Mouse (Mus musculus) erythroblast, embryonic 14.5 days (primary cell): Measurements from ENCODE around the gene Zfp1. TPM values are rescaled to one million over a fixed set of nuclear protein-coding genes. Genes with fewer than 3 reads are reported as not detected.

Source experiments
- H3K27me3 ChIP-seq: 2 replicates; pipeline ENCODE4 v1.6.1; 2012; ENCODE audit warnings: inconsistent platforms; ENCODE audit not compliant: control insufficient read depth
- H3K36me3 ChIP-seq: 2 replicates; pipeline ENCODE4 v1.6.1; 2012; ENCODE audit warnings: mild to moderate bottlenecking, inconsistent platforms; ENCODE audit not compliant: control insufficient read depth
- H3K4me1 ChIP-seq: 2 replicates; pipeline ENCODE4 v1.6.1; 2012; ENCODE audit warnings: inconsistent platforms; ENCODE audit not compliant: control insufficient read depth
- H3K4me3 ChIP-seq: replicated peaks from 2 replicates; pipeline ENCODE3; 2012; ENCODE audit warnings: moderate library complexity, mild to moderate bottlenecking, inconsistent platforms
- H3K9me3 ChIP-seq: 2 replicates; pipeline ENCODE4 v1.6.1; 2012; ENCODE audit warnings: low read length, inconsistent platforms, mixed read lengths; ENCODE audit not compliant: control insufficient read depth
- GATA1 ChIP-seq: IDR thresholded peaks from 2 replicates; pipeline ENCODE4 v1.6.1; 2012; ENCODE audit warnings: low read length, inconsistent platforms, mixed read lengths
- TAL1 ChIP-seq: IDR thresholded peaks from 3 replicates; pipeline ENCODE4 v1.6.1; 2012; ENCODE audit warnings: low read length, inconsistent platforms, mixed read lengths
- polyA plus RNA-seq: library from polyadenylated mRNA; stranded (reverse); fragments of >175 nt; gene quantifications from 2 replicates; pipeline ENCODE4 v1.2.3, GENCODE M21; 2012

The Zfp1 gene
- polyA plus RNA-seq, 1 experiment = 0.17 TPM

DNA sequence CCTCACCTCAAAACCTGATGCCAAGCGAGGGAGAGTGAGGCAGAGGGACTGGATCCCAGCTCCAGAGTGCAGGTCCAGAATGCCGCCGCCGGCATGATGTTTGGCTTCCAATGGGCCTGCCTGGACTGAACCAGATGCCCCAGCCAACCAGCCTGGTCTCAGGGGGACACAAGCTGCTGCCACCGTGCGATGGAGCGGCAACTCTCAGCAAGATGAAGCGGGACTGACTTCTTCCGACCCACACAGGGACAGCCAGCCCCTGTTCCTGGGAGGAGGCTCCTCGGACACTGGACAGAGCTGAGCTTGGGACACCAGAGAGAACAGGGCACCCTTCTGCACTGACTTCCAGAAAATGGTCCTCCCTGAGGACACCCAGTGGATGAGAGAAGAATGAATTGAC lies 20.6 kb upstream of the Zfp1 start:
- no peaks in the 10 kb centered on the region for H3K9me3 ChIP-seq
- H3K4me1 ChIP-seq = peaks cover 6% of the 10 kb centered on the region
- TF ChIP-seq TAL1 = no peak
- no peak overlapping the region for H3K4me3 ChIP-seq
- peaks cover 7% of the 10 kb centered on the region for H3K36me3 ChIP-seq
- H3K27me3 ChIP-seq = no peaks in the 10 kb centered on the region

DNA sequence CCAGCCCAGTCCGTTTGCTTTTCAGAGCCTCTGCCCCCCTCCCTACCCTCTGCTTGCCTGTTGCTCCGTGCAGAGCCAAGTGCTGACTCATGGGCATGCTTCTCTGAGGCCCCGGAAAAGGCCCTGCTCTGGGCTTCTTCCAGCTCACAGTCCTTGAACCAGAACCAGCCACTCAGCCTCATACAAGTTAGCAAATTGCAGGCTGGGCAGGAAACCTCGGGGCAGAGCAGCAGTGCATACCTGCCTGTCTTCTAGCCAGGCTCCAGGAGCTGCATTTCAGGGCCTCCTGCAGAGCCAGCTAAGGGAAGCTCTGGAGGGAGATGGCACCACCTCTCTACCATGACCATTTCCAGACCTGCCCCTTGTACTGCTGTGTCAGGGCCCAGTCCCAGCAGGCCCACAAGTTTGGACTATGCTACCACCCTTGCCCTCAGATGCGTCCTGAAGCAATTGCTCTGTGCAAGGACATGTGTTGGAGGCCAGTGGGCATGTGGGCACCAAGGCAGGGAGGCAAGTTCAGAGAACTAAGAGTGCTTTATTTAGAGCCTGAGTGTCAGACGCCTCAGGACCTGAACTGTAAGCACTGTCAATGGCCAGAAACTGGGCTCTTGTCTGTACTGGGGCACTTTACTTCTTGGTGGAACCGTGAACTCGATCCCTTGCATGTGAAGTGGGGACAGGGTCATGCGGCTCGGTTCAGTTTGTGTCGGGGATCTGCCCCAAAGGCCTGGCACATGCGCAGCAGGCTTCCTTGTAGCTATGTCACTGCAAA lies 18.9 kb upstream of the Zfp1 start:
- TF ChIP-seq TAL1 (no peak), GATA1 (no peak)
- Histone ChIP-seq H3K9me3 (no peaks in the 10 kb centered on the region), H3K36me3 (peaks cover 7% of the 10 kb centered on the region), H3K4me1 (peaks cover 6% of the 10 kb centered on the region), H3K27me3 (no peaks in the 10 kb centered on the region), H3K4me3 (no peak overlapping the region)

DNA sequence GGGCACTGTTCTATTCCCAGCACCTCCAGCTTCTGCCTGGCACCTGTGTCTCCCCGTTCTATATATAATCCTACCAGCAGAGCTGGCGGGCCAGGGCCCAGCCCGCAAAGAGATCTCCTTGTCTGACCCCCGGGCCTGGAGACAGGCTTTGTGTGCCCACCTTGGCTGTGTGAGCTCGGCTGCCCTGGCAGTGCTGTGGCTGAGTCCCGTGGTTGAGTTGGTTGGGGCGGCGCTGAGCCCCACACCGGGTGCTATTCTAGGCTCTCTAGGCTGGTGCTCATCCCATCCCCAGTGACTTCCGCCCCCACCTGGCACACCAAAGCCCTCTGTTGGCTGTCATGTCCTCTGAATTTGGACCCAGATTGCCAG lies 18.4 kb upstream of the Zfp1 start:
- TF ChIP-seq TAL1 (no peak), GATA1 (no peak)
- Histone ChIP-seq H3K4me3 (no peak overlapping the region), H3K9me3 (no peaks in the 10 kb centered on the region), H3K36me3 (peaks cover 7% of the 10 kb centered on the region), H3K4me1 (peaks cover 8% of the 10 kb centered on the region), H3K27me3 (no peaks in the 10 kb centered on the region)

DNA sequence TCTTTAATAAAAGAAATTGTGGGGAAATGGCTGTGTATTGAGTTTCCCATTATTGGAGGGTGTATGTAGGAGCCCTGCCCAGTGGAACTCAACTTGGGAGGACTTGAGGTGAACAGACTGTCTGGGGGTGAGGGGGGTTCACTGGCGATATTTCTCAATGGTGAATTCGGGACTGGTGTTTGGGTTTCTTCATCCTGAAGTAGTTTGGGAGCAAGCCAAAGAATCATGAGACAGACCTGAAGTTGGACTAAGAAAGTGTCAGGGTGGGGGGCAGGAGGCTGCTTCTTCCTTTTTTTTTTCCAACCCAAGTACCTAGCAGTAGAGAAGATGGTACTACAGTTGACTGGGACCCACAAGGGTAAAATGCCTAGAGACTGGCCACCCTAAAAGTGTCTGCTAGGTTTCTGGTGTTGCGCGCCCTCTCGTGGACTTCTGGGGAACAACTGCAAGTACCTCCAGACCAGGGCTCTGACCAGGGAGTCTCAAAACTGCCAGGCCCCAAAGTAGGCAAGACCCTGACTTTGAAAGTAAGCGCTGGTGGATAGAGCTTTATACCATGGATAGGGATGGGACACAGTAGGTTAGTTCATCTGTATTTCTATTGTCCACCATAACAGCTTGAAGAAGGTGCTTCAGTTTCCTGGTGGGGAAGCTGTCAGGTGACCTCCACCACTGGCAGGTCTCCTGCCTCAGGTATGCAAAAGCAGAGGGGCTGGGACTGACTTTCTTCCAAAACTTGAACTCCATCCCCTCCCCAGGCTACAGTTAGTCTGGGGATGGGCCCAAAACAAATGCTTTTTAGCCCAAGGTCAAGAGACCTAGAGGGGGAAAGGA lies 17.3 kb upstream of the Zfp1 start:
- Histone ChIP-seq H3K4me1 (peaks cover 13% of the 10 kb centered on the region), H3K9me3 (no peaks in the 10 kb centered on the region), H3K27me3 (no peaks in the 10 kb centered on the region), H3K4me3 (no peak overlapping the region), H3K36me3 (peaks cover 7% of the 10 kb centered on the region)
- TF ChIP-seq GATA1 (no peak), TAL1 (no peak)

DNA sequence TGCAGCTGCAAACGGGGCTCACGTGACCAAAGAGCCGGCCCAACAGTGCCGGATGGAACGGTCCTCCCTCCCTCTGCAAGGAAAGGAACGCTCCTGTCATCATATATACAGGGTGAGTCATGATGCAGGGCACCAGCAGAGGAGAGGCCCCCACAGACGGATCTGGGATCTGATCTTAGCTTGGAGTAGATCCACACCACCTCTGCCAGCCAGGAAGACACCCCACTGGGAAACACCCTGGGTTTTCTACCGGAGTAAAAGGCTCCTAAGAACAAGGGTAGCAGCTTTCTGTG lies 16.7 kb upstream of the Zfp1 start:
- no peak for TF ChIP-seq GATA1
- no peak for TF ChIP-seq TAL1
- peaks cover 7% of the 10 kb centered on the region for H3K36me3 ChIP-seq
- H3K27me3 ChIP-seq = no peaks in the 10 kb centered on the region
- no peak overlapping the region for H3K4me3 ChIP-seq
- H3K9me3 ChIP-seq = no peaks in the 10 kb centered on the region
- H3K4me1 ChIP-seq = peaks cover 13% of the 10 kb centered on the region

DNA sequence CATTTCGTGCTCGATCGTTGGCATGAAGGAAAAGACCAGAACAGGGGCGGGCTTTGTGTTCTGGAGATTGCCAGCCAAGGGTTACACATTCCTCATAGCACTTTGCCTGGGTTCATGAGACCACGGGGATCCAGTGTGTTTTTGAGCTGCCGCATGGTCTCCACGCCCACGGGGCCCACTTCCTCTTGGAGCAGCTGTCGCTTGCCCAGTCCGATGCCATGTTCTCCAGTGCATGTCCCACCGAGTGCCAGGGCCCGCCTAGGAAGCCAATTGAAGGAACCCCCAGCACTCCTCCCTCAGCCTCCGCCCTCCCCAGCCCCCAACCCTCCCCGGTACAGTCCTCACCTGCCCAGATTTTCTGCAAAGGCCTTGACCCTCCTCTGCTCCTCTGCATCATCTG lies 16.3 kb upstream of the Zfp1 start:
- TF ChIP-seq TAL1 (no peak), GATA1 (no peak)
- no peaks in the 10 kb centered on the region for H3K9me3 ChIP-seq
- peaks cover 13% of the 10 kb centered on the region for H3K4me1 ChIP-seq
- H3K27me3 ChIP-seq = no peaks in the 10 kb centered on the region
- peaks cover 4% of the 10 kb centered on the region for H3K36me3 ChIP-seq
- H3K4me3 ChIP-seq = no peak overlapping the region

DNA sequence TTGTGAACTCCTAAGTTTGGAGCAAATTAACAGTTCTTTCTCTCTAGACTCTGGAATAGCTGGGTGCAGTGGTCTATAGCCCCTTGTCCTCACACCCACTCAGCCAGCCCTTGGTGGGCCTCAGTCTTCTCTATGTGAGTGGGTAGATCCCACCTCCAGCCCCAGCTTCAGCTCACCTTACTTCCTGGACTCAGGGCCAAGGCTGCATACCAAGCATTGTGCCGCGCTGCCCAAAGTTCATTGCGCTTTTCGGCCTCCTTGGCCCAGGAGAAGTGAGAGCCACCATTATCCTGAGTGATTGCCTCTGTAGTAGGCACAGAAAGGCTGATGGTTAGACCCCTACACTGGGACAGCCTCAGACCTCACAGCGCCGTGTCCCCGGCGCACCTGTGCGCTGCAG lies 15.3 kb upstream of the Zfp1 start:
- H3K4me3 ChIP-seq = no peak overlapping the region
- H3K36me3 ChIP-seq = no peaks in the 10 kb centered on the region
- peaks cover 13% of the 10 kb centered on the region for H3K4me1 ChIP-seq
- no peaks in the 10 kb centered on the region for H3K9me3 ChIP-seq
- TF ChIP-seq TAL1 (no peak), GATA1 (no peak)
- no peaks in the 10 kb centered on the region for H3K27me3 ChIP-seq

DNA sequence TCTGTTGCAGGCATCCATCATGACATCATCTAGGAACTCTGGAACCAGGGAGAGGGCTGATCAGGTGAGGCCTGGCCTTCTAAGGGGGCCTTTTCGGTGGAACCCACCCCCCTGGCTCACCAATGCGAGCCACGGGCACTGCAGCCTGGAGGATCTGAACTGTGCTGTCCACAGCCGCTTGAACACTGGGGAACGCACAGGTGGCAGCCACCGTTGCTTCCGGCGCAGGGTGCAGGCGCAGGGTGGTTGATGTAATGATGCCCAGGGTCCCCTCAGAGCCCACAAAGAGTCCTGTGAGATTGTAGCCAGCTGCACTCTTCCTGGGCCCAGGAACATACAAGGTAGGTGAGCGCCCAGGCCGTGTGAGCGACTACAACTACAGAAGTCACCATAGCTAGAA lies 14.8 kb upstream of the Zfp1 start:
- Histone ChIP-seq H3K4me3 (no peak overlapping the region), H3K27me3 (no peaks in the 10 kb centered on the region)

DNA sequence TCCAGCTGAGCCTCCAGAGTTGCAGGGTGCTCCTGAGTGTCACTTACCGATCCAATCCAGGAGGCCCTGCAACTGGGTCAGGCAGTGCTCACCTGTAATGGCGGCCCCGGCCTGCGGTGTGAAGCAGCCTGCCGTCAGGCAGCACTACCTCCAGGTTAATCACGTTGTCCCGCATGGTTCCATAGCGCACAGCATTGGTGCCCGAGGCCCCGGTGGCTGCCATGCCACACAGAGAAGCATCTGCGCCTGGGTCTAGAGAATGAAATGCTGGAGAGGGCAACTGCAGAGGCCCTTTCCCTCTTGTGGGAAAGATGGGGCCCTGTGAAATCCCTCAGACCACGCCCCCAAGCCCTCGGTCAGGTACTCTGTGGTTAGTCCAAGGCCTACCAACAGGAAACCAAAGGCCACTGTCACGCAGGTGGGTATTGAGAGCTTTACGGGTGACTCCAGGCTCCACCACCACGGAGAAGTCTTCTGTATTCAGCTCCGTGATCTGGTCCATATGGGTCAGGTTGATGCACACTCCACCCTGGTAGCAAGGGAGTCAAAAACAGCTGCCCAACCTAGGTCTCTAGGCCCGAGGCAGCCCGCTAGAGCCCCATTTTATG lies 14.2 kb upstream of the Zfp1 start:
- Histone ChIP-seq H3K27me3 (no peaks in the 10 kb centered on the region), H3K9me3 (peaks cover 3% of the 10 kb centered on the region), H3K4me3 (no peak overlapping the region), H3K4me1 (peaks cover 11% of the 10 kb centered on the region), H3K36me3 (no peaks in the 10 kb centered on the region)
- no peak for TF ChIP-seq GATA1
- TF ChIP-seq TAL1 = no peak

More for the DNA sequence above, 14.8 kb upstream of the Zfp1 start:
- H3K36me3 ChIP-seq = no peaks in the 10 kb centered on the region
- H3K4me1 ChIP-seq = peaks cover 13% of the 10 kb centered on the region
- TF ChIP-seq GATA1 = no peak
- TF ChIP-seq TAL1 = no peak
- H3K9me3 ChIP-seq = peaks cover 2% of the 10 kb centered on the region
